Comparison of ENCODE assay signal across 13 mouse cellular contexts in the genomic region with DNA sequence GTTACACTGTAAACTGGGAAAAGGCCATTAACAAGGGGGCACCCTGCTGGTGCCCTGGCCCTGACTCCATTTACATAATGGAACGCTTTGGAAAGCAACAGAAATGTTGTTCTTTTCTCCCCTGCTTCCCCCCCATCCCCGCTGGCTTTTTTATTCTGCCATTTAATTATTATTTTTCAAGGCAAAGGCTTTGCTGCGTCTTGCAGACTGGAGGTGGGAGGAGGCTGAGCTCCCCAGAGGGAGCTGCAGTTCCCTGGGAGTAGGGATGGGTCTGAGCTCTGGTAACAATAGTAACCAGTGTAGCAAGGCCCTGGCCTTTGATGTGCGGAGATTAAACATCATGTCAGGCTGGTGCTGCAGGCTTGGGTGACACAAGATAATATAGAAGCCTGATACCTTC.
A peak's percentile ranks its signal among the peaks of the same experiment; 100 is the strongest.
DNase-seq lines count a peak whose midpoint lies in the region; ATAC-seq and TF ChIP-seq lines count a peak whose summit lies in the region.
"Had no signal": no experiment of that assay in that cellular context is flagged by ENCODE, and none has a peak within 500 bp of the region (broad histone marks: within the 10 kb centered on the region; RNA-seq: fewer than 3 reads in every experiment).

No protein-coding gene starts in this region.

- no peak for TF ChIP-seq CTCF in liver, postnatal 0 days (IDR thresholded peaks at IDR 0.05; ENCODE audit: low read depth)

- no peaks in the 10 kb centered on the region for H3K36me3 ChIP-seq in kidney, embryonic 14.5 days (ENCODE audit: control insufficient read depth, insufficient read depth, low read length)
- no peaks in the 10 kb centered on the region for H3K36me3 ChIP-seq in forebrain, embryonic 13.5 days (ENCODE audit: poor library complexity, severe bottlenecking)
- no peaks in the 10 kb centered on the region for H3K36me3 ChIP-seq in limb, embryonic 12.5 days
- no peaks in the 10 kb centered on the region for H3K36me3 ChIP-seq in neural tube, embryonic 14.5 days (ENCODE audit: control insufficient read depth, insufficient read depth, low read length)
- no peaks in the 10 kb centered on the region for H3K36me3 ChIP-seq in heart, embryonic 12.5 days
- no peaks in the 10 kb centered on the region for H3K36me3 ChIP-seq in liver, postnatal 0 days (replicated peaks; ENCODE audit: insufficient read depth, low read length)
- H3K36me3 ChIP-seq: liver, embryonic 13.5 days had no signal

- ATAC-seq in kidney, embryonic 14.5 days (ENCODE audit: low FRiP score, low TSS enrichment) = peak; percentile 55; the same call in 1 of the 2 replicates
- ATAC-seq in forebrain, embryonic 13.5 days = peak; percentile 67; the same call in 1 of the 2 replicates
- peak; percentile 71; the same call in 1 of the 2 replicates for ATAC-seq in limb, embryonic 12.5 days (ENCODE audit: insufficient number of reproducible peaks, insufficient read depth, low FRiP score, low TSS enrichment, low read depth)
- ATAC-seq in neural tube, embryonic 14.5 days (ENCODE audit: low read depth) = peak; percentile 75; the same call in 1 of the 2 replicates
- no peak for ATAC-seq in heart, embryonic 12.5 days (ENCODE audit: insufficient number of reproducible peaks, low FRiP score)
- no peak for ATAC-seq in liver, postnatal 0 days
- ATAC-seq: Patski had no signal

- WGBS in kidney, embryonic 14.5 days = 10% methylated on average over 4 of the region's 4 CpGs
- WGBS in forebrain, embryonic 13.5 days = 3% methylated on average over 4 of the region's 4 CpGs
- WGBS in limb, embryonic 12.5 days = 6% methylated on average over 4 of the region's 4 CpGs
- WGBS in neural tube, embryonic 14.5 days = 3% methylated on average over 4 of the region's 4 CpGs
- 44% methylated on average over 4 of the region's 4 CpGs for WGBS in heart, embryonic 12.5 days
- WGBS in liver, postnatal 0 days (ENCODE audit: insufficient replicate concordance) = 74% methylated on average over 4 of the region's 4 CpGs

- no peak overlapping the region for H3K9ac ChIP-seq in kidney, embryonic 14.5 days (ENCODE audit: low read depth, low read length)
- 0 out of 2 replicates have a peak overlapping the region, but pooled peaks have one; percentile 28 for H3K9ac ChIP-seq in forebrain, embryonic 13.5 days
- H3K9ac ChIP-seq in limb, embryonic 12.5 days (replicated peaks) = no peak overlapping the region
- H3K9ac ChIP-seq in neural tube, embryonic 14.5 days (replicated peaks; ENCODE audit: low read depth, low read length) = no peak overlapping the region
- no peak overlapping the region for H3K9ac ChIP-seq in heart, embryonic 12.5 days
- H3K9ac ChIP-seq in liver, postnatal 0 days (replicated peaks) = no peak overlapping the region
- H3K9ac ChIP-seq: liver, embryonic 13.5 days had no signal

- no peak overlapping the region for H3K4me2 ChIP-seq in kidney, embryonic 14.5 days (replicated peaks; ENCODE audit: low read depth, low read length)
- peak overlapping the region; percentile 22; the same call in 1 of the 2 replicates for H3K4me2 ChIP-seq in forebrain, embryonic 13.5 days
- H3K4me2 ChIP-seq in limb, embryonic 12.5 days = peak overlapping the region; percentile 2
- H3K4me2 ChIP-seq in neural tube, embryonic 14.5 days (ENCODE audit: low read depth, low read length) = no peak overlapping the region
- no peak overlapping the region for H3K4me2 ChIP-seq in heart, embryonic 12.5 days
- H3K4me2 ChIP-seq in liver, postnatal 0 days (ENCODE audit: low read depth, low read length) = no peak overlapping the region
- H3K4me2 ChIP-seq: liver, embryonic 13.5 days had no signal

- no peak overlapping the region for H3K4me3 ChIP-seq in kidney, embryonic 14.5 days (ENCODE audit: low read length)
- no peak overlapping the region for H3K4me3 ChIP-seq in forebrain, embryonic 13.5 days
- H3K4me3 ChIP-seq in limb, embryonic 12.5 days (replicated peaks) = no peak overlapping the region
- H3K4me3 ChIP-seq in neural tube, embryonic 14.5 days (ENCODE audit: low read depth, low read length) = no peak overlapping the region
- H3K4me3 ChIP-seq in heart, embryonic 12.5 days = no peak overlapping the region
- no peak overlapping the region for H3K4me3 ChIP-seq in liver, postnatal 0 days (ENCODE audit: low read depth, low read length)
- H3K4me3 ChIP-seq: heart, adult 2 months; liver, embryonic 13.5 days; megakaryocyte, embryonic 14.5 days had no signal

- no peaks in the 10 kb centered on the region for H3K9me3 ChIP-seq in kidney, embryonic 14.5 days (ENCODE audit: control insufficient read depth, low read length)
- H3K9me3 ChIP-seq in forebrain, embryonic 13.5 days (replicated peaks) = no peaks in the 10 kb centered on the region
- H3K9me3 ChIP-seq in limb, embryonic 12.5 days = no peaks in the 10 kb centered on the region
- H3K9me3 ChIP-seq in neural tube, embryonic 14.5 days (ENCODE audit: control insufficient read depth, low read length) = no peaks in the 10 kb centered on the region
- no peaks in the 10 kb centered on the region for H3K9me3 ChIP-seq in heart, embryonic 12.5 days (replicated peaks)
- no peaks in the 10 kb centered on the region for H3K9me3 ChIP-seq in liver, postnatal 0 days (ENCODE audit: low read length)
- H3K9me3 ChIP-seq: liver, embryonic 13.5 days; megakaryocyte, embryonic 14.5 days had no signal

- TF ChIP-seq EP300 in liver, postnatal 0 days (IDR thresholded peaks at IDR 0.05; ENCODE audit: low read depth) = no peak

- no peak for DNase-seq in kidney, adult 9 months
- DNase-seq in ovary, postnatal 10 days (ENCODE audit: low spot score) = no peak
- no peak for DNase-seq in liver, postnatal 0 days
- DNase-seq: heart, adult 2 months; kidney, postnatal 36 days; liver, embryonic 13.5 days had no signal

- no peak overlapping the region for H3K27ac ChIP-seq in kidney, embryonic 14.5 days (ENCODE audit: low read depth, low read length)
- H3K27ac ChIP-seq in forebrain, embryonic 13.5 days = peak overlapping the region; percentile 65
- H3K27ac ChIP-seq in limb, embryonic 12.5 days = peak overlapping the region; percentile 88
- H3K27ac ChIP-seq in neural tube, embryonic 14.5 days (ENCODE audit: low read depth, low read length) = peak overlapping the region; percentile 52; the same call in 1 of the 2 replicates
- no peak overlapping the region for H3K27ac ChIP-seq in heart, embryonic 12.5 days (ENCODE audit: poor library complexity, severe bottlenecking)
- H3K27ac ChIP-seq in liver, postnatal 0 days (ENCODE audit: low read depth) = no peak overlapping the region
- H3K27ac ChIP-seq: heart, adult 2 months; liver, embryonic 13.5 days had no signal

- H3K27me3 ChIP-seq in kidney, embryonic 14.5 days (ENCODE audit: control insufficient read depth, insufficient read depth, low read length) = no peaks in the 10 kb centered on the region
- no peaks in the 10 kb centered on the region for H3K27me3 ChIP-seq in forebrain, embryonic 13.5 days
- H3K27me3 ChIP-seq in limb, embryonic 12.5 days = no peaks in the 10 kb centered on the region
- no peaks in the 10 kb centered on the region for H3K27me3 ChIP-seq in neural tube, embryonic 14.5 days (ENCODE audit: control insufficient read depth, insufficient read depth, low read length)
- H3K27me3 ChIP-seq in heart, embryonic 12.5 days (replicated peaks) = no peaks in the 10 kb centered on the region
- no peaks in the 10 kb centered on the region for H3K27me3 ChIP-seq in liver, postnatal 0 days (ENCODE audit: insufficient read depth, low read length)
- H3K27me3 ChIP-seq: liver, embryonic 13.5 days; Patski had no signal

- peaks cover 11% of the 10 kb centered on the region; the same call in 1 of the 2 replicates for H3K4me1 ChIP-seq in kidney, embryonic 14.5 days (ENCODE audit: control insufficient read depth, insufficient read depth, low read length)
- H3K4me1 ChIP-seq in forebrain, embryonic 13.5 days = peaks cover 32% of the 10 kb centered on the region
- peaks cover 44% of the 10 kb centered on the region for H3K4me1 ChIP-seq in limb, embryonic 12.5 days (replicated peaks)
- peaks cover 15% of the 10 kb centered on the region for H3K4me1 ChIP-seq in neural tube, embryonic 14.5 days (ENCODE audit: control insufficient read depth, insufficient read depth, low read length)
- H3K4me1 ChIP-seq in heart, embryonic 12.5 days (replicated peaks) = peaks cover 17% of the 10 kb centered on the region
- 0 out of 2 replicates have a peak, but pooled peaks cover 8% of the 10 kb centered on the region for H3K4me1 ChIP-seq in liver, postnatal 0 days (ENCODE audit: insufficient read depth)

Comparison
In these comparisons a context has a peak if more than half of its experiments do, and no peak if none do; other contexts are left out.
1. ATAC-seq: peak in kidney, embryonic 14.5 days (single experiment), forebrain, embryonic 13.5 days (single experiment), limb, embryonic 12.5 days (single experiment) and neural tube, embryonic 14.5 days (single experiment); none in heart, embryonic 12.5 days (single experiment) and liver, postnatal 0 days (single experiment).
2. H3K27ac ChIP-seq: peak in forebrain, embryonic 13.5 days (single experiment), limb, embryonic 12.5 days (single experiment) and neural tube, embryonic 14.5 days (single experiment); none in kidney, embryonic 14.5 days (single experiment), heart, embryonic 12.5 days (single experiment) and liver, postnatal 0 days (single experiment).
3. H3K4me2 ChIP-seq: peak in forebrain, embryonic 13.5 days (single experiment) and limb, embryonic 12.5 days (single experiment); none in kidney, embryonic 14.5 days (single experiment), neural tube, embryonic 14.5 days (single experiment), heart, embryonic 12.5 days (single experiment) and liver, postnatal 0 days (single experiment).